Mouse (Mus musculus) spleen, postnatal 4 days (tissue): ENCODE results near the gene A530032D15Rik.
"Not testable (repeated sequence)": the region's sequence is repeated elsewhere in the genome, so short reads cannot be mapped to it uniquely, and the experiment has no call there.

ENCODE experiments used
- DNase-seq, 2 experiments: peaks; one replicate each; pipeline ENCODE4 v3.0.0; 2022; ENCODE audit warnings: low spot score in 2 of 2

The A530032D15Rik gene

DNA sequence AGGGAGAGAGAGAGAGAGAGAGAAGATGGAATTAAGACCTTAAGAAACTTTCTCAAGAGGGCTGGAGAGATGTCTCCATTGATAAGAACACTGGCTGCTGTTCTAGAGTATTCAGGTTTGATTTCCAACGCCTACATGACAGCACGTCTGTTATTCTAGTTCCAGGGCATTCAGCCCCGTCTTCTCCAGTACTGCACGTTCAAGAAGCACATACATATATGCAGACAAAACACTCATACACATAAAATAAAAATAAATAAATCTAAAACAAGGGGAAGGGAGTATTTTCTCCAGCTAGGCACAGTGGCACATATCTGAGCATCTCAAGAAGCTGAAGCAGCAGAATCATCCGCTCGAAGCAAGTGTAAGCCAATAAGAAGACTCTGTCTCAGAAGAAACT, 73.9 kb downstream of the A530032D15Rik start:
- DNase-seq: not testable (repeated sequence)

DNA sequence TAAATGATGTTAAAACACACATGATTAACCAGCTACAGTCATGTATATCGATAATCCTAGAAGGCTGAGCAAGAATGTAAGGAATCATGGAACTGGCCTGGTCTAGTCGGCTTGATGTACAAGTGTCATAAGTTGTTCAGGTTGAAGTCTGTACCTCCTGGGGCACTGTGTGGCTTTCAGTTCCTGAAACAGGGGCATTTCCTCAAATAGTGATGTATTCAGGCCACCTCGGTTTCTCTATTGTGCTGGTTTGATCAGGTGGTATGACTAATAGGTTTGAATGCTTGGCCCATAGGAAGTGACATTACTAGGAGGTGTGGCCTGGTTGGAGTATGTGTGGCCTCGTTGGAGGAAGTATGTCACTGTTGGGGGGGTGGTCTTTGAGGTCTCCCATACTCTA, 75.3 kb downstream of the A530032D15Rik start:
- not testable (repeated sequence) for DNase-seq

DNA sequence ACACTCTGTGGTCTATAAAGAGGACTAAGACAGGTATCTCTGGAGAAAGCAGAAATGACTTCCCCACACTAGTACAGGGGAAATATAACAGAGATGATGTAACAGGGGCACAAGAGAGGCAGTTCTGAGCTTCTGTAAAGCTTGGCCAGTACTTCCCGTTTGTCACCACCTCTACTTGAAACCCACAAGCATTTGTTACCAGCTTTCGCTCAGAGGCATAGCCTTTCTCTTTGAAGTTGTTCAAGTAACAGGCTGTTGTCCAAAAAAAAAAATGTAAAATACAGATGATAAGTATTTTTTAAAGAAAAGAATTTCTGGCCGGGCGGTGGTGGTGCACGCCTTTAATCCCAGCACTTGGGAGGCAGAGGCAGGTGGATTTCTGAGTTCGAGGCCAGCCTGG, 76.0 kb downstream of the A530032D15Rik start:
- not testable (repeated sequence) for DNase-seq
